In genomic region chr7:27423556-27424326, GRCm38 (mm10) we compare ENCODE assay signal across 11 mouse cellular contexts.
"Had no signal": no experiment of that assay in that cellular context is flagged by ENCODE, and none has a peak within 500 bp of the region (broad histone marks: within the 10 kb centered on the region; RNA-seq: fewer than 3 reads in every experiment).

No protein-coding gene starts in this region.

- ATAC-seq: intestine, embryonic 15.5 days; liver, embryonic 12.5 days had no signal

- DNase-seq: kidney, adult 18-20 months; kidney, postnatal 10 days; lung, embryonic 14.5 days; lung, postnatal 10 days; lung, postnatal 4 days; right cerebral cortex, adult 18-20 months; right cerebral cortex, postnatal 25 days; thymus, adult 2 months; thymus, postnatal 25 days had no signal
